Mouse (Mus musculus): ENCODE results near the gene Srcin1.

The Srcin1 gene

DNA sequence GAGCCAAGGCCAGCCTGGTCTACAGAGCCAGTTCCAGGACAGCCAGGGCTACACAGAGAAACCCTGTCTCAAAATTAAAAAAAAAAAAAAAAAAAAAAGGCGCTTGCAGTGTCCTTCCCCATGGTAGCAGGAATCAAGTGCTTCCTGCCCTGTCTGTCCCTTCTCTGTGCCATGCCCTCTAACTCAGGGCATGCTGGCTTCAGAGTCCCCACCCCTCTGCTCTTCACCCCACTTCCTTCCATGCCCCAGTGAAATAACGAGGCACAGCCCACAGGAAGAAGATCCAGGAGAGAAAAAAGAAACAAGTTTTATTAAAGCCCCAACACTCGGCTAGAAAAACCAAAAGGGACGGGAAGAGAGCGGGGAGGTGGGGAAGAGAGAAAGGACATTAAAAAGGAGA, 66.9 kb downstream of the Srcin1 start:
- DNase-seq (ENCODE audit: low spot score), result no peak

DNA sequence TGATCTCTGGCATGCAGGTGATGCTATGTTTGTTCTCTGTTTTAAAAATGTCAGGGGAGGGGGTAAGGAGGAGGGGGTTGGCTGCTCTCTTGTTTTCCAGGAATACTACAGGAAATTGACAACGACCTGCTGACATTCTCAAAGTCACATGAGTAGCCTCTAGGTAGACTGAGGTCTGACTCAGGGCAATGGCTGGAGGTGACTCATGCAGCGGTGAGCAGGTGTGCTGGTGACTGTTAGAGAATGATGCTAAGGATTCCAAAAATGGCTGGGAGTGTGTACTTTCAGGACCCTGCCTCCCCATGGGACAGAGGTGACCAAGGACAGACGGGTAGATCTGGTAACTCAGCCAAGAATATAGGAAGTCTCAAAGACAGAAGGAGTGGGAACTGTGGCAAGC, 67.8 kb downstream of the Srcin1 start:
- DNase-seq (ENCODE audit: low spot score), result no peak

DNA sequence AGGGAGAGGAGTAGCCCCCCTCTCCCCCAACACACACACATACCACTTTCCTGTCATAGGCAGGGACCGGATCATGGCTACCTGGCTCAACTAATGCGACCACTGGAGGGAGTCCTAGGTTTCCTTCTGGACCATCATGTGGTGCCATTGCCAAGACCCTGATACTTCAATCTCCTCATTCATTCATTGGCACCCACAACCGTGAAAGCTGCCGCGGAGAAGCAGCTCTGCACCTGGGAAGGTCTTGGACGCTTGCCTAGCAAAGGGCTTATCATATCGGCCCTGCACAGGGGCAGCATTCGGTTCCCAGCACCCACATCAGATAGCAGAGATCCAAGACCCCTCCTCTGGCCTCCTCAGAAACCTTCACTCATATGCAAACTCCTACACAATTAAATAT, 69.7 kb downstream of the Srcin1 start:
- no peak for DNase-seq (ENCODE audit: low spot score)

DNA sequence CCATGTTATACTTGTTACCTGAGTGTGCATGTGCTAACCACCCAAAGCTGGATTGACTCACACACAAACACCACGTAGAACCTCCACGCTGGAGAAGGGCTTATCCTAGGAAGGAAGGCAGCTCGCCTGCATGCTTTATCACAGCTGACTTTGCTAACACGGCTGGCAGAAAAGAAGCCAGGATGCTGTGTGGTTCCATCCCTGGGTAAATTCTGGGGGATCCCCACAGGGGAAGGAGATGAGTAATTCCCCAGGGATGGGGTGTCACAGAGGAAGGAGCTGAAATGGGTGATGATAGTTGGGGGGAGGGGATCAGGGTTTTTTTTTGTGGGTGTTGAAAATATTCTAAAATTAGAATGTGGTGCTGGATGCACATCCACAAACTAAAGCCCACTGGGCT, 70.2 kb downstream of the Srcin1 start:
- no peak for DNase-seq (ENCODE audit: low spot score)

GRCm38 (mm10) chr11:97502846-97503245, 73.1 kb downstream of the Srcin1 start:
- no peak for DNase-seq (ENCODE audit: low spot score)

GRCm38 (mm10) chr11:97502383-97502782, 73.6 kb downstream of the Srcin1 start:
- DNase-seq (ENCODE audit: low spot score), result no peak

GRCm38 (mm10) chr11:97500720-97501448, 75.1 kb downstream of the Srcin1 start:
- DNase-seq (ENCODE audit: low spot score), result no peak

DNA sequence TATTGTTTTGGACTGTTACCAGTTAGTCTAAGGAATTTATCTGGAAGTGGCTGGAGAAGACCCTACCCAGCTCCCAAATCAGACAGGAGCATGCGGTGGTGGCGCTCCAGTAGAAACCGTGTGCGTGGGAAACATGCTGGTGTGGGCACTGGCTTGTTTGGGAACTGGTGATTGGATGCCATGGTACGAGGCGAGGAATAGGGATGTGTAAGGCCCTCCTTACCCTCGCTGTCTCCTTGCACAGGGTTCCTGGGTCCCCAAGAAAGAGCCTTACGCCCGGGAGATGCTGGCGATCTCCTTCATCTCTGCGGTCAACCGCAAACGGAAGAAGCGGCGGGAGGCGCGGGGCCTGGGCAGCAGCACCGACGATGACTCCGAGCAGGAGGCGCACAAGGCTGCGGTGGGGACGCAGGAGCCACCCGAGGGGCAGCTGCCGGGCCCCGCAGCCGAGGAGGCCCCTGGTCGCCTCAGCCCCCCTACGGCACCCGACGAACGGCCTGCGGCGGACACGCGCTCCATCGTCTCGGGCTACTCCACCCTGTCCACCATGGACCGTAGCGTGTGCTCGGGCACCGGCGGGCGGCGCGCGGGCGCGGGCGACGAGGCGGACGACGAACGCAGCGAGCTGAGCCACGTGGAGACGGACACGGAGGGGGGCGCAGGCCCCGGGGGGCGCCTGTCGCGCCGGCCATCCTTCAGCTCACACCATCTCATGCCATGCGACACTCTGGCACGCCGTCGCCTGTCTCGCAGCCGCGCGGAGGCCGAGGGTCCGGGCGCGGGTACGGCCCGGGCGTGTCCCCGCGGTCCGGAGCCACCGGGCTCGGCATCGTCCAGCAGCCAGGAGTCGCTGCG, 75.9 kb downstream of the Srcin1 start, which contains the start of gene 4933428G20Rik:
4933428G20Rik (minus strand) TSS at position 476 of the 855 bp plus-strand sequence.
- no peak for DNase-seq (ENCODE audit: low spot score)

DNA sequence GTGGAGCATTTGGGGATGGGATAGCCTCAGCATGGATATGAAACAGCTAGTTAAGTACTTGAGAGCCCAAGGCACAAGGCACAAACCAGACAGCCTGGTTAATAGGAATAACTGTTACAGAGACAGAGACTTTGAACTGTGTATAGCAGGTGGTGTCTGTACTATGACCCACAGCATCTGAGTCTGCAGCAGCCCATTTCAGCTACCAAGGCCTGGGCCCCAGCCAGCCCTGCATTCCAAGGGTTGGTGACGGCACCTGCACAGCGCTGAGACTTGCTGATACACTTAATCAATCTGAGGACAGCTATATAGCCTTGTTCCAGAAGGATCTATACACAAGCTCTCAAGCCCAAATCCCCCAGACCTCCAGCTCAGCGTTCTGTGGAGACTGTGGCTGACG, 78.4 kb downstream of the Srcin1 start:
- DNase-seq (ENCODE audit: low spot score), result no peak

GRCm38 (mm10) chr11:97492836-97493235, 83.2 kb downstream of the Srcin1 start:
- no peak for DNase-seq (ENCODE audit: low spot score)

DNA sequence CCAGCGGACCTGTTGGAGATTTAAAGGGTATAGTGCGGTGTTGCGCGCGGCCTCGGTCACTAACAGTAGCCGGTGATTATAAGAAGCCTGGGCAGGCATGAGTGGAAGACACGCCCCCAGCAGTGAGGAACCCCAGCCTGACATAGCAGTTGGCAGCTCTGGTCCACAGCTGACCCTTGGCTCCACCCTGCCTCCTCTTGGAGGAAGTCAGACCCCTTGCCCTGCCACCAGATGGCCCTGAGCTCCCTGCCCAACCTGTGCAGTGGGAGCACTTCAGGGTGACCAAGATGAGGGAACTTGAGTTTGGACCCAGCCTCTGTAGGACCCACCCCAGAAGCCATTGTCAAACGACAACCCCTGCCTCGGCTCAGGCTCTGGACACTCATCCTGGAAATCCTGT, 84.3 kb downstream of the Srcin1 start:
- DNase-seq (ENCODE audit: low spot score), result no peak

DNA sequence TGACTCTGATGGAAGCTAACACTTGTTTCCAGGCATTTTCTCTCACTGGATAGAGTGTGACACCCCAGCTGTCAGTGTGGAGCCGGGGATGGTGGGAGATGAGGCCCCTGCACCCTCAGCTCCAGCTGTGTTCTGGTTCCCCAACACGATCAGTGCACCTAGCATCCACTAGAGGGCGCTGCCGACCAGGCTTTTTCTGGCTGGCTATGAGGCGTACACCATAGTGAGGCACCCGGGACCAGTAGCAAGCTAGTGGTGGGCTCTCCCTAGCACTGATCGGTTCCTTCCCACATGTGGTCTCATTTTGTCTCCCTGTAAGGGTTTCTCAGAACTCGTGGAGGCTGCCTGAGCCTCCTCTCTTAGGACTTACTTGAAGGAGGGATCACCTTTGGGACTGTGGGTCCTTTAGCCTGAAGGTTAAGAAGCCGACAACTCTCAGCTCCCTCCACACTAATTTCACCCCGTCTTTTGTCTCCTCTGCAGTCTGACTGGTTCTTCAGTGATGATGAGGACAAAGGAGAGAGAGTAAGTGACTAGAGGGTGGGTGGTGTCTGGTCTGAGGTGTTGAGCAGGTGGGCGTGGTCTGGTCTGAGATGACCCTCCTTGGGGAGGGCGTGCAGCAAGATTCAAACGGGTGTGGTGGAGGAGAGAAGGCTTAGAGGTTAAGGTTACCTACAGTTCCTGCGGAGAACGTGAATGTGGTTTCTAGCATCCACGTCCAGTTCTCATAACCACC, 86.2 kb downstream of the Srcin1 start:
- DNase-seq (ENCODE audit: low spot score), result peak; percentile 76

DNA sequence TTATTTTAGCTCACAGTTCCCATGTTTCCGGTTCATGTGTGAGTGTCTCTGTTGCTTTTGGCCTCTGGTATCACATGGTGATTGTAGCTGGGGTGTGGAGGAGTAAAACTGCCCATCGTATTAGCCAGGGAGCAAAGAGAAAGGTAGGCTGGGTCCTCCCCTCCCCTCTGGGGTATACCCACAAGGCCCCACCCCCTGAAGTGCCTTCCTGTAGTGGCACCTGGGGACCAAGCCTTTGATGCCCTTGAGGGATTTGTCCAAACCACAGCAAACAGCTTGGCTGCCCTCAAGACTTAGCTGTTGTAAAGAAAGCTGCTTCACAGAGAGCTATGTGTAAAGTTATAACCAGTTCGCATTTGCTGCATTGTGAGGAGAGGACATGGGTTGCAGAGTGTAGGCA, 88.3 kb downstream of the Srcin1 start:
- no peak for DNase-seq (ENCODE audit: low spot score)

DNA sequence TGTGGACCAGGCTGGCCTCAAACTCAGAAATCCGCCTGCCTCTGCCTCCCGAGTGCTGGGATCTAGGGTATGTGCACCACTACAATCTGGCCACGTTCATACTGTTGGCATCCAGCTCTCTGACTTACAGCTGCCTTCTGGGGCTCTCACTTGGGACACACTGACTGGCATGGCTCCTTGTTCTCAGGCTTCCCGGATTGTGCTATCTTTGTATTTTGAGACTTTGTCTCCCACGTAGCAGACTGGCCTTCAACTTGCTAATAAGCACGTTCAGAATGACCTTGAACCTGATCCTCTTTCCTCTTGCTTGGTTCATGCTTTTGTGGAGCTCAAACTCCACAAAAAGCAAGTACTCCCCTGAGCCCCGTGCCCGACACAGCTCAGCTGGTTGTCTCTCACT, 90.3 kb downstream of the Srcin1 start:
- DNase-seq (ENCODE audit: low spot score), result no peak

- DNase-seq (ENCODE audit: low spot score), result no peak
These were observed 96.2 kb downstream of the Srcin1 start for GRCm38 (mm10) chr11:97479824-97480223.

DNA sequence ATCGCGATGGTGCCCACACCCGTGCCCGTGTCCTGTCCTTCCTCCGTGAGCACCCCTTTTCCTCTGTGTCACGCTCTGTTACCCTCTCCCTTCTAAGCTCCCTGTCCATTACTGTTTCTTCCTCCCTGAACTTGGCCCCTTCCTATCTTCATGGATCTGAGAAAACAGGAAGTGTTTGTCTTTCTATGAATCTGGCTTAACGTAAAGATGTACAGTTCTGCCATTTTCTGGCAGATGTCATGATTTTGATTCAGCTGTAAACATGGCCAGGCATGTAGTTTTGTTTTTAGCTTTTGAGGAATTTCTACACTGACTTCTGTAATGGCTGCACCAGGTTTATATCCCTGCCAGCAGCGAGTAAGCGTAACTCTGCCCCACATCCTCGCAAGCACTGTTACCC, 96.9 kb downstream of the Srcin1 start:
- DNase-seq (ENCODE audit: low spot score), result no peak

DNA sequence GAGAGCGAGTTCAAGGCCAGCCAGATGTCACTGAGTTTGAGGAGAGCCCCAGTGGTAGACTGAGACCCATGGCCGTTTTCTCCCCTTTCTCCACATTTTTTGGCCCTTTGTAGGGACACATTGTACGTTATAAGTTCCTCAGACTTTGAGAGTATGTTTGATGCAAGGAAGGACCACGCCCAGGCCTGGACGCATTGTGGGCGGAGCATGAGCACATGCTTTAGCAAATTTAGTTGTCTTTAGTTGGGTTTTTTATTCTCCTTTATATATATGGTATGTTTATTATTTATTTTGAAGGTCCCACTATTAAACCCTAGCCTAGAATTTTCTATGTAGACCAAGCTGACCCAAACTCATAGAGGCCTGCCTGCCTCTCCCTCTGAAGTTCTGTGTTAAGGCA, 97.6 kb downstream of the Srcin1 start:
- no peak for DNase-seq (ENCODE audit: low spot score)

DNA sequence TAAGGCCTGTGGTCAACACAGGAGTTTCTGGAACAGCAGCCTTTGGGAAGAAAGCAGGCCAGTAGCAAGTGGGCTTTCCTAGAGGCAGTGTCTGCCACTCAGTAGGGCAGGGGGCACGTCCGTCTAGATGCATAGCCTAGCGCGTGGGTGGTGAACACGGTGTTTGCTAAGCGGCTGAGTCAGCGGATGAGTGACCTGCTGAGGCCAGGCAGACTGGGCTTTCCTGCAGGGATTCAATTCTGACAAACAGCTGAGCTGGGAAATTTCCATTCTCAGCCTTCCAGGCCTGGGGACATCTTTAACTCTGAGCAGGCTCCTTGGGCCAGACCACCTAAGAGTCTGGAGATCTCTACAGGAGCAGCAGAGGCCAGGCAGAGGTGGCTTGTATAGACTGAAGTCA, 98.6 kb downstream of the Srcin1 start:
- no peak for DNase-seq (ENCODE audit: low spot score)

DNA sequence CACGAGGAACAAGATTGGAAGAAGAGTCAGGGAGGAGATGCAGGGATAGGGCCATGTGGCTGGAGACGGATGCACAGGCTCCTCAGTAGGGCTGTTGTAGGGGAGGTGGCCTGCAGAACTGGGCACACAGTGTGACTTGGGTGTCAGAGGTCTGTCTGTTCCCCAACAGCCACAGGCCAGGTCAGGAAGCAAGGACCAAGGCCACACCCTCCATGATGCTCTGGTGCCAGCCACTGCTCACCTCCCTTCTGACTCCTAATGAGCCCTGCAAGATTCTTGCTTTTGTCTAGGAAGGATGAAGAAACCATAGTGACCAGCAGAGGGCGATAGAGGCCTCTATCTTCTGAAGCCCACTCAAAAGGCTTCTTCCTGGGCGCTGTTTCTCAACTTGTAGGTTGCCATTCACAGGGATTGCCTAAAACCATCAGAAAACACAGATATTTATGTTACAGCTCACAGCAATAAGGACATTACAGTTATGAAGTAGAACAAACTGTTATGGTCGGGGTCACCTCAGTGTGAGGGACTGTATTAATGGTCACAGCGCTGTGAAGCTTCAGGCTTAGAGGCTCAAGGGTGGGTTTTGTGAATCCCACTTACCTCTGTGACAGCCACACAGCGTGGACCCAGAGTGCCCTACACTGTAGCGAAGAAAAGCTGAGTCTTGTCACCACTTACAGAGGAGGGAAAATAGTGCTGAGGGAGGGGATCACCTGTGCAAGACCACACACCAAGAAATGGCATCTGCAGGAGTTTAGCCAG, 99.5 kb downstream of the Srcin1 start:
- DNase-seq (ENCODE audit: low spot score), result no peak

GRCm38 (mm10) chr11:97471276-97471675, 104.7 kb downstream of the Srcin1 start:
- DNase-seq (ENCODE audit: low spot score), result no peak

- DNase-seq (ENCODE audit: low spot score), result no peak
These were observed 106.2 kb downstream of the Srcin1 start for GRCm38 (mm10) chr11:97469828-97470227.

Measured in ovary, postnatal 36 days (tissue).